Mouse (Mus musculus): Measurements from ENCODE around the gene Hecw1. TPM values are rescaled to one million over a fixed set of nuclear protein-coding genes. Genes with fewer than 3 reads are reported as not detected.

Hecw1 gene
- 100 to 1,000 TPM; 119 to 142 TPM for total RNA-seq (2021)

GRCm38 (mm10) chr13:14522906-14523269 is at the start of gene Hecw1:
TSS of gene Hecw1 (minus strand) at chr13:14523228.
- DNase-seq (ENCODE audit: low spot score in 2 of 2), result peak in 1 of 2 experiments; percentile 86
- intact Hi-C loops (cut with DNase I), result loop anchor here (5.0 kb wide), 2 partner anchors 79 to 136 kb away; no protein-coding TSS in a partner anchor

- intact Hi-C loops (cut with DNase I), result no loop called here
- DNase-seq (ENCODE audit: low spot score in 2 of 2), result no peak
Observed at GRCm38 (mm10) chr13:14561336-14561735, 38.3 kb upstream of the Hecw1 start.

- peak; percentile 7 to 20 for DNase-seq (ENCODE audit: low spot score in 2 of 2)
Observed at GRCm38 (mm10) chr13:14552628-14553027, 29.6 kb upstream of the Hecw1 start.

GRCm38 (mm10) chr13:14542860-14543259 is 19.8 kb upstream of the Hecw1 start:
- intact Hi-C loops (cut with DNase I), result no loop called here
- no peak for DNase-seq (ENCODE audit: low spot score in 2 of 2)

More at GRCm38 (mm10) chr13:14552628-14553027, 29.6 kb upstream of the Hecw1 start:
- intact Hi-C loops (cut with DNase I), result no loop called here

GRCm38 (mm10) chr13:14522128-14522905 is 711 bp downstream of the Hecw1 start:
- intact Hi-C loops (cut with DNase I), result loop anchor here (5.0 kb wide), 2 partner anchors 80 to 135 kb away; no protein-coding TSS in a partner anchor
- peak; percentile 71 to 76 for DNase-seq (ENCODE audit: low spot score in 2 of 2)

- intact Hi-C loops (cut with DNase I), result loop anchor here (2.0 to 5.0 kb wide), 3 partner anchors 81 to 134 kb away; no protein-coding TSS in a partner anchor
- peak; percentile 50 to 83 for DNase-seq (ENCODE audit: low spot score in 2 of 2)
Observed at GRCm38 (mm10) chr13:14521746-14522127, 1.3 kb downstream of the Hecw1 start.

GRCm38 (mm10) chr13:14519605-14520004 is 3.4 kb downstream of the Hecw1 start:
- peak; percentile 24 to 43 for DNase-seq (ENCODE audit: low spot score in 2 of 2)
- intact Hi-C loops (cut with DNase I), result loop anchor here (2.0 to 5.0 kb wide), 3 partner anchors 83 to 132 kb away; no protein-coding TSS in a partner anchor

- peak in 1 of 2 experiments; percentile 80 for DNase-seq (ENCODE audit: low spot score in 2 of 2)
- intact Hi-C loops (cut with DNase I), result no loop called here
Observed at GRCm38 (mm10) chr13:14517478-14517877, 5.5 kb downstream of the Hecw1 start.

- DNase-seq (ENCODE audit: low spot score in 2 of 2), result no peak
Observed at GRCm38 (mm10) chr13:14515106-14515505, 7.9 kb downstream of the Hecw1 start.

GRCm38 (mm10) chr13:14513934-14514333 is 9.1 kb downstream of the Hecw1 start:
- no peak for DNase-seq (ENCODE audit: low spot score in 2 of 2)
- intact Hi-C loops (cut with DNase I), result no loop called here

More at GRCm38 (mm10) chr13:14515106-14515505, 7.9 kb downstream of the Hecw1 start:
- intact Hi-C loops (cut with DNase I), result no loop called here

- intact Hi-C loops (cut with DNase I), result no loop called here
Observed at GRCm38 (mm10) chr13:14506765-14507164, 16.3 kb downstream of the Hecw1 start.

GRCm38 (mm10) chr13:14500251-14500650 is 22.8 kb downstream of the Hecw1 start:
- intact Hi-C loops (cut with DNase I), result no loop called here
- DNase-seq (ENCODE audit: low spot score in 2 of 2), result no peak

More at GRCm38 (mm10) chr13:14506765-14507164, 16.3 kb downstream of the Hecw1 start:
- peak in 1 of 2 experiments; percentile 60 for DNase-seq (ENCODE audit: low spot score in 2 of 2)

- intact Hi-C loops (cut with DNase I), result no loop called here
Observed at GRCm38 (mm10) chr13:14498780-14499179, 24.2 kb downstream of the Hecw1 start.

GRCm38 (mm10) chr13:14496954-14497353 is 26.1 kb downstream of the Hecw1 start:
- intact Hi-C loops (cut with DNase I), result no loop called here
- no peak for DNase-seq (ENCODE audit: low spot score in 2 of 2)

More at GRCm38 (mm10) chr13:14498780-14499179, 24.2 kb downstream of the Hecw1 start:
- peak in 1 of 2 experiments; percentile 88 for DNase-seq (ENCODE audit: low spot score in 2 of 2)

GRCm38 (mm10) chr13:14487812-14488211 is 35.2 kb downstream of the Hecw1 start:
- intact Hi-C loops (cut with DNase I), result no loop called here
- no peak for DNase-seq (ENCODE audit: low spot score in 2 of 2)

GRCm38 (mm10) chr13:14471121-14471520 is 51.9 kb downstream of the Hecw1 start:
- intact Hi-C loops (cut with DNase I), result no loop called here

GRCm38 (mm10) chr13:14467517-14467916 is 55.5 kb downstream of the Hecw1 start:
- no peak for DNase-seq (ENCODE audit: low spot score in 2 of 2)
- intact Hi-C loops (cut with DNase I), result no loop called here

More at GRCm38 (mm10) chr13:14471121-14471520, 51.9 kb downstream of the Hecw1 start:
- DNase-seq (ENCODE audit: low spot score in 2 of 2), result no peak

GRCm38 (mm10) chr13:14461036-14461435 is 62.0 kb downstream of the Hecw1 start:
- no peak for DNase-seq (ENCODE audit: low spot score in 2 of 2)
- intact Hi-C loops (cut with DNase I), result no loop called here

- intact Hi-C loops (cut with DNase I), result no loop called here
- no peak for DNase-seq (ENCODE audit: low spot score in 2 of 2)
Observed at GRCm38 (mm10) chr13:14457043-14457442, 66.0 kb downstream of the Hecw1 start.

GRCm38 (mm10) chr13:14439540-14439939 is 83.5 kb downstream of the Hecw1 start:
- no peak for DNase-seq (ENCODE audit: low spot score in 2 of 2)
- intact Hi-C loops (cut with DNase I), result no loop called here

Measured in left cerebral cortex, postnatal 25 days (tissue).